In the genomic region with DNA sequence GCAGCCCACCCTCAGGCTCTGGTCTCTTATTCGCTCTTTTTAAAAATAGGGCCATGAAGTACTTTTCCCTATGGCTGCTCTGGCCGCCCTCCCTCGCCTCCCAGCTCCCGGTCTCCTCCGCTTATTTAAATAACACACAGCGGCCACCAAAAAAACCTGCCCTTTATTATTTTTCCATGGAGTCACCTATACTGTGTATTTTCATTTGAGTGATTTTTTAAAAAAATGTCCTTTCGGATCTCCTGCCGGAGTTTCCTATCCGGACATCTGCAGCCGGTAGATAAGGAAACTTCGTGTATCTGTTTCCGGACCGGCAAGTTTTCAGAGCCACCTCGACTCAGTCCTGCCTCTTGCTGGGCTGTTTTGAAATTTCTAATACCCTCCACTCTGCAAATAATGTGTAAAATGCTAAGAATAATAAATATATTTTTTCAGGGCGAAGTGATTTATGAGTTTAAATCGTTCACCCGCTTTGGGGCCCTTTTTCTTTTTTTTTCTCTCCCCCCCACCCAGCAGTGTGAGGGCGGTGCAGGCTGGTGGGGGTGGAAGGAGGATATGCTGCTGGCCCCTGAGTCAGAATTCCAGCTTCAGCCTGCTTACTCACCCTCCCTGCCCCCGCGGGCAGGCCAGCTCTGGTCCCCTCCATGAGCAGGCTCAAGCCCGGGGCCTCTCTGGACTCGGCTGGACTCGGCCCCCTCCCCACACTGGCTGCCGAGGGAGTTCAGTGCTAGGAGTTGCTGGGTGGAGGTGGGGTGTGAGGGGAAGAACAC, we compare ENCODE assay signal across 8 mouse cellular contexts. TPM values are rescaled to one million over a fixed set of nuclear protein-coding genes. Genes with fewer than 3 reads are reported as not detected.
A peak's percentile ranks its signal among the peaks of the same experiment; 100 is the strongest.
DNase-seq lines count a peak whose midpoint lies in the region; ATAC-seq lines count a peak whose summit lies in the region.

No protein-coding gene starts in this region.

- peak; percentile 69 for DNase-seq in urinary bladder, postnatal 14 days (ENCODE audit: low spot score)
- no peak for DNase-seq in urinary bladder, postnatal 25 days (ENCODE audit: low spot score)
- peak; percentile 73 for DNase-seq in lung, postnatal 10 days
- no peak for DNase-seq in cerebellum, adult 18-20 months
- DNase-seq in T-cell, adult 2 months (ENCODE audit: low spot score) = no peak
- DNase-seq in thymus, postnatal 10 days (ENCODE audit: low spot score in 2 of 2) = no peak

- peak; percentile 64; the same call in 1 of the 2 replicates for ATAC-seq in heart, embryonic 11.5 days (replicated peaks; ENCODE audit: insufficient number of reproducible peaks, low FRiP score, low TSS enrichment)
- ATAC-seq in kidney, embryonic 15.5 days (replicated peaks; ENCODE audit: low FRiP score) = peak; percentile 43; the same call in 1 of the 2 replicates

- no peaks in the 10 kb centered on the region for H3K36me3 ChIP-seq in heart, embryonic 11.5 days (ENCODE audit: control insufficient read depth, insufficient read depth, low read length)
- 0 out of 2 replicates have a peak, but pooled peaks cover 4% of the 10 kb centered on the region for H3K36me3 ChIP-seq in kidney, embryonic 15.5 days

- peak overlapping the region; percentile 75 for H3K27ac ChIP-seq in heart, embryonic 11.5 days (ENCODE audit: low read depth, low read length)
- H3K27ac ChIP-seq in kidney, embryonic 15.5 days = peak overlapping the region; percentile 84

- H3K4me2 ChIP-seq in heart, embryonic 11.5 days = peak overlapping the region; percentile 71
- H3K4me2 ChIP-seq in kidney, embryonic 15.5 days = peak overlapping the region; percentile 80

- H3K27me3 ChIP-seq in heart, embryonic 11.5 days (ENCODE audit: control insufficient read depth, insufficient read depth, low read length) = peaks cover 82% of the 10 kb centered on the region
- peaks cover 96% of the 10 kb centered on the region for H3K27me3 ChIP-seq in kidney, embryonic 15.5 days

- peaks cover 32% of the 10 kb centered on the region for H3K4me1 ChIP-seq in heart, embryonic 11.5 days (ENCODE audit: control insufficient read depth, insufficient read depth, low read length)
- peaks cover 79% of the 10 kb centered on the region for H3K4me1 ChIP-seq in kidney, embryonic 15.5 days

- peak overlapping the region; percentile 43; the same call in 1 of the 2 replicates for H3K9ac ChIP-seq in heart, embryonic 11.5 days (ENCODE audit: low read depth, low read length)
- H3K9ac ChIP-seq in kidney, embryonic 15.5 days = peak overlapping the region; percentile 24; the same call in 1 of the 2 replicates

- H3K9me3 ChIP-seq in heart, embryonic 11.5 days (replicated peaks; ENCODE audit: control insufficient read depth, low read length) = no peaks in the 10 kb centered on the region
- H3K9me3 ChIP-seq in kidney, embryonic 15.5 days (replicated peaks) = no peaks in the 10 kb centered on the region

- 2% methylated on average over 24 of the region's 24 CpGs for WGBS in heart, embryonic 11.5 days (ENCODE audit: insufficient replicate concordance)
- WGBS in kidney, embryonic 15.5 days = 2% methylated on average over 24 of the region's 24 CpGs

- H3K4me3 ChIP-seq in heart, embryonic 11.5 days (ENCODE audit: low read depth, low read length) = no peak overlapping the region
- peak overlapping the region; percentile 56 for H3K4me3 ChIP-seq in kidney, embryonic 15.5 days (replicated peaks)

RNA-seq across cellular contexts. Expression of gene Gata2, which starts 9.4 kb away (rescaled TPM):
- polyA plus RNA-seq in heart, embryonic 11.5 days (2014; fragmentation: Nextera tagmentation; extraction: Ambion mirVana) = 14.3 and 14.5 TPM in 2 replicates
- 42.1 and 59.5 TPM in 2 replicates for polyA plus RNA-seq in kidney, embryonic 15.5 days (2015; fragmentation: Nextera tagmentation; extraction: Ambion mirVana)

RNA-seq across cellular contexts. Expression of gene Dnajb8, which starts 19.0 kb away (rescaled TPM):
- polyA plus RNA-seq in heart, embryonic 11.5 days (2014; fragmentation: Nextera tagmentation; extraction: Ambion mirVana) = not detected in 2 replicates
- not detected in 2 replicates for polyA plus RNA-seq in kidney, embryonic 15.5 days (2015; fragmentation: Nextera tagmentation; extraction: Ambion mirVana)

Comparison
In these comparisons a context has a peak if more than half of its experiments do, and no peak if none do; other contexts are left out.
1. DNase-seq: peak in urinary bladder, postnatal 14 days (single experiment) and lung, postnatal 10 days (single experiment); none in urinary bladder, postnatal 25 days (single experiment), cerebellum, adult 18-20 months (0 of 2), T-cell, adult 2 months (single experiment) and thymus, postnatal 10 days (0 of 2).